Mouse (Mus musculus) left cerebral cortex, adult 8-10 months (tissue): Measurements from ENCODE around the gene Tmem35b. TPM values are rescaled to one million over a fixed set of nuclear protein-coding genes. Genes with fewer than 3 reads are reported as not detected.

Source experiments
- DNase-seq, 2 experiments: peaks; one replicate each; pipeline ENCODE4 v3.0.0; 2022; ENCODE audit warnings: low spot score in 2 of 2
- total RNA-seq, 4 experiments: library from RNA; stranded (reverse); gene quantifications; 2 replicates each; pipeline ENCODE4 v1.2.4; 2022

The Tmem35b gene
- total RNA-seq, 4 experiments from 2014 or later = 3.4 to 5.7 (median 4.2) TPM

DNA sequence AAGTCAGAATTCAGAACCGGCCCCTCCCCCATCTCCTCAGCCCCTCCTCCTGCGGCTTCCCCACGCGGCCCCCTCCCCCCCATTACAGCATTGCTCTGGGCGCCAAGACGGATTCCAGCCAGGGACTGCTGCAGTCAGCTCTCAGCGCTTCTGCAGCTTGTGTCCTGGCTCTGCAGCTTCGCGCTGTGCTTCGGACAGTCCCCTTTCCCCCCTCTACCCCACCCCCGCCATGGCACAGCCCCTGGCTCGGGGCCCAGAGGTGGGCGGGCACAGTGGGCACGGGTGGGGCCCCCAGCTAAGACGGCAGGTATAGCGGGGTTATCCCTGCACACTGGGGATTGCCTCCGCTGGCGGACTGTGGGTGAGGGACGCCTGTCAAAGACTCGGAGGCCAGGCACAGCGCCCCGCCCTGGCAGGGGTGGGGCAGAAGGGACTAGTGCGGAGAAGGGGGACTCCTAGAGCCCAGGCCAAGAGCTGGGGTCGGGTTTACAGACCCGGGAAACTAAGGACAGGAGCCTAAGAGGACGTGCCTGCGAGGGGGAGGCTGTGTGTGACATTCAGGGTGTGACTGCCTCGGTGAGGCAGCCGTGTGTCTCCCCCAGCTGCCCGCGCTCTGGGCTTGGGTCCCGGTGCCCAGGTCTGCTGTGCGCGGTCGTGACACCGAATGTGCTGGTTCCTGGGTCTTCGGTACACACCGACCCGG, 44.9 kb downstream of the Tmem35b start:
- DNase-seq = no peak

- no peak for DNase-seq
Measured at GRCm38 (mm10) chr4:127168914-127169345, 45.4 kb downstream of the Tmem35b start, which contains the start of gene Dlgap3. TSS of gene Dlgap3 (plus strand) at chr4:127169204.

DNA sequence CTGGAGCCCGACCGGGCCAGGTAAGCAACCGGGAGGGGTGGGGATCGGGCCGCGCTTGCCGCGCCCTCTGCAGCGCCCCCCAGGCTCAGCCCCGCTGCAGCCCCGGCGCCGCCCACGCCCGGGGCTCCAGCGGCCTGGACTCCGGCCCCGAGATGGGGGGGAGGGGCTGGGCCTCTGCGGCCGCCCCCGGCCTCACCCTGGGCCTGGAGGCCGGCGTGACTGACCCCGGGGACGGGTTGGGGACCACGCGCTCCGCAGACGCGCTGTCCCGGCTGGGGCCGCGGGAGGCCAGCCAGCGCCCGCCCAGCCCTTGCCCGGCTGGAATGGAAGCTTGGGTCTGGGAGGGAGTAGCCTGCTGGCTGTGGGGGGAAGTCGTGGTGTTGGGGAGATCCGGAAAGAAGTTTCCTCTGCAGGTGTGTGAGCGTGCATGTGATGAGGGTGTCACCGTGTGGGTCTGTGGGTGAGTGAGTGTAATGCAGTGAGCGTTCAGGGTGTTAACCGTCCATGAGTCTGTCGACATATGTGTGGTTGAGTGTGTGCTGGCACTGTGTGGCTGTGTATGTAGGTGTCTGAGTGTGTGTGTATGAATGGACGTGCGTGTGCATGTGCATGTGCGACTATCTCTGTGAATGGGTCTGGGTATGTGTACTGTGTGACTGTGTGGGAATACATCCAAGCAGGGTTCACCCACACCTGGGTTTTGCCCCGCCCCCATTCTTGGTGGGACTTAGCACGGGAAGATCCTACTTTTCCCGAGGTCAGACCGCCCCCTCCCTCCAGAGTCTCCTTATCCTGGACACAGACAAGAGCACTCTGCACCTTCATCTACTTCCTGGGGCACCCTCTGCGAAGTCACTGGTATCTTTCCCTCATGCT, 46.1 kb downstream of the Tmem35b start:
- DNase-seq = peak in 1 of 2 experiments; percentile 68

DNA sequence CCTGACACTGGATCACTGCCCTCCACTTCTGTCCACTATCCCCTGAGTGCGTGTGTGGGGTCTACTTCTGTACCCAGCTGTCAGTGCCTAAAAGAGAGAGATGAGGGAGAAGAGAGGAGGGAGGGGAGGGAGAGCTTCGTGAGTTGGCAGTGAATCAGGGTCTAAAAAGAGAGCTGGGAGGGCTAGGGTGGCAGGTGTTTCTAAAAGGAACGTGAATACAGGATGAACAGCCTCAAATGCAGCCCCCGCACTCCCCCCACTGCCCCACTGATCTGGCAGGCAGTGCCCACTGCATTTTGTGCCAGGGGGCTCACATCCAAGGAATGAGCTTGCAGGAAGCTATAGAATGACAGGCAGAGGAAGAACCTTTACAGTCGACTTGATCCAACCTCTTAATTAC, 47.4 kb downstream of the Tmem35b start:
- peak in 1 of 2 experiments; percentile 91 for DNase-seq

- DNase-seq = no peak
Measured at GRCm38 (mm10) chr4:127171341-127171905, 47.9 kb downstream of the Tmem35b start.

DNA sequence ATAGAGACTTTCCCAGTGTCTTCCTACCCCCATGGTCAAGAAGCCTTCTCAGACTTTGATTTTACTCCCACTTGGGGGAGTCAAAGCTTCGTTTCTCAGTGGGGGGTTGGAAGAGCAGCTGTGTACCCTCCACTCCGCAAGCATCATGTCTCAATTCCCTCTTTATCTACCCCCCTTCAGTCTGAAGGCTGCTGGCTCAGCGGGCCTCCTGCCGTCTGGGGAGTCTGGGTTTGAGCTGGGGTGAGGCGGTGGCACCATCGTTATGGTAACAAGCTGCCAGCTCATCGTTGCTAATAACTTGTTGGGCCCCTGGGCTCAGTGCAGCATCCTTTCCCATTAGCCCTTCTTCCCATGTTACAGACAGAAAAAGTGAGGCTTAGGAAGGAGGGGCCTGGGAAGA, 48.6 kb downstream of the Tmem35b start:
- no peak for DNase-seq

DNA sequence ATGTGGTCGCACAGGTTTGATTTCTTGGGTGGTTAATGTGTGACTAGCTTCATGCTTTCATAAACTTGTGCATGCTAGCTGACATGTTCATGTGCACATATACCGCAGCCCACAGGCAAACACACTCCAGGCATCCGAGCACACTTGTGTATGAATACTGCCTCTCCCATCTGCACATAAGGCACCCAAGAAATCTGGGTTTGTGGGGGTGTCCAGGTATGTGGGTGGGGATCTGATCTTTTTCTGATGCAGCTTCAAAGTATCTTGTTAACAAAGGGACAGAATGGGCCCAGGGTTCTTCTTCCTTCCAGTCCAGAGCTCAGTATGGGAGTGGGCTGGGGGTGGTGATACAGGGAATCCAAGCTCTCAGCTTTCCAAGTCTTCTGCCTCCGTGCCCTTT, 49.1 kb downstream of the Tmem35b start:
- DNase-seq = peak in 1 of 2 experiments; percentile 38

DNA sequence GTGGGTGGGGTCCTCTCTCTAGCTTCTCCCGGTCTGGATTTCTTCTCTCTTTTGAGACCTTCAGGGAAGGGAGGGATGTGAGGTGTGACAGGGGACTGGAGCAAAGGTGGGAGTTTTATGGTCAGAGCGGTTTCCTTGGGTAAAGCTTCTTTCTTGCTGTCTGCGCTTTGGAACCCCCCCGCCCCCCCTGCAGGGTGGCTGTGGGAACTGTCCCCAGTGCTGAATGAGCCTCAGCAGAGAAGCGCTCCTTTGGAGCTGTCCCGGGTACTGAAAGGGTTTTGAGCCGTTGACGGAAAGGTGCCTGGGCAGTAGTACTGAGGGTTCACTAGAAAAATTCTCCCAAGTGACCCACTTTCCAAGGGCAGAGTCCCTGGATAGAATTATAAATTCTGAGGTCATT, 50.0 kb downstream of the Tmem35b start:
- DNase-seq = no peak

DNA sequence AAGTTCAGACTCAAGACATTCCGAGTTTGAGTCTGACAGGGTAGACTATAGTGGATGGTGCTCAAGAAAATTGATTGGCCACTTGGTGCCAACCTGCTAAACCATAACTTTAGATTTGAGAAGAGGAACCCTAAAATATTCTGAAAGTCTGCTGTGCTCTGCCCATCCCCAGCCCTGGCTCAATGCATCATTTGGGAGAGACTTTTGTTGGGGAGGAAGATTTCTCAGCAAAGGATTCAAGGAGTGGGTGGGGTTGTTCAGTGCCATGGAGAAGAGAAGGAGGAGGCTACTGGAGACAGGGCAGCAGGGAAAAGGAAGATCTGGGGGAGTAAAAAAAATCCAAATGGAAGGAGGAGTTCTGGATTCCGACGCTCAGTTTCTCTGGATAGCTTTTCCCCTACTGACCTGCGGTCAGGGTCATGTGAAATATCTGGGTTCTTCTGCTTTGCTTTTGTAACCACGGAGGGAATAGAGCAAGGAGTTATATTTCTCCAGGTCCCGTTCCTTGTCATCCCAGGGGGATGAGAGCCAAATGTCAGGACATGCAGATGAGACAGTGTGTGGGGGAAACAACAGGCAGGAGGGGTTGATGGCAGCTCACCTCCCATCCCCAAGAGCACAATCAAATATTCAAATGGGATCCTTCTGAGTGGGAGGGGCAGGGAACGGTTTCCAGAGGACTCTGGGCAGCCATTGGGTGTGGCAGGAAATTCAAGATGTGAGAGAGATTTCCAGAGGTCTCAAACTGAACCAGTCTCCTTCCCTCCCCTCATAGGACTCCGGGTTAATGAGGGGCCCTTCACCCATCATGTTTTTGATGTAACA, 50.8 kb downstream of the Tmem35b start:
- peak in 1 of 2 experiments; percentile 65 for DNase-seq

- peak in 1 of 2 experiments; percentile 85 for DNase-seq
Measured at GRCm38 (mm10) chr4:127174900-127175278, 51.4 kb downstream of the Tmem35b start.

- no peak for DNase-seq
Measured at GRCm38 (mm10) chr4:127177961-127178360, 54.5 kb downstream of the Tmem35b start.

GRCm38 (mm10) chr4:127178671-127179070, 55.2 kb downstream of the Tmem35b start:
- peak in 1 of 2 experiments; percentile 69 for DNase-seq

Other genes starting within 250 kb of the Tmem35b start
- 10 to 100 TPM; 52.1 to 61.7 (median 57.4) TPM for gene Zmym4, start 155.6 kb upstream of the Tmem35b start, total RNA-seq
- 100 to 1,000 TPM; 156 to 207 (median 198) TPM for gene Sfpq, start 102.4 kb upstream of the Tmem35b start, total RNA-seq
- gene Zmym1, start 62.5 kb upstream of the Tmem35b start, total RNA-seq = 10 to 100 TPM; 10.6 to 14.6 (median 12.9) TPM
- 10 to 100 TPM; 29.7 to 41.0 (median 36.2) TPM for gene Zmym6, start 46.3 kb upstream of the Tmem35b start, total RNA-seq
- 100 to 1,000 TPM; 313 to 384 (median 344) TPM for gene Dlgap3, start 45.5 kb downstream of the Tmem35b start, total RNA-seq
- 10 to 100 TPM; 56.2 to 58.6 (median 58.4) TPM for gene Smim12, start 120.1 kb downstream of the Tmem35b start, total RNA-seq
- 1 to 10 TPM; 3.7 to 4.6 (median 3.9) TPM for gene Gja4, start 190.3 kb downstream of the Tmem35b start, total RNA-seq
- not detected for gene Gjb3, start 207.2 kb downstream of the Tmem35b start, total RNA-seq
- not detected for gene Gjb4, start 230.4 kb downstream of the Tmem35b start, total RNA-seq
- gene Gjb5, start 234.5 kb downstream of the Tmem35b start, total RNA-seq = not detected